Mouse (Mus musculus) hindbrain, embryonic 11.5 days (tissue): ENCODE results near the gene Tyw3. TPM values are rescaled to one million over a fixed set of nuclear protein-coding genes. Genes with fewer than 3 reads are reported as not detected.

Experiments used
- ATAC-seq: fragments of 200-750 bp; cut with Nextera tagmentation; 2 replicates; pipeline ENCODE4 v1.8.0; 2017; ENCODE audit warnings: mild to moderate bottlenecking, moderate TSS enrichment, moderate library complexity; ENCODE audit not compliant: low FRiP score
- DNase-seq: peaks from one replicate; pipeline ENCODE4 v3.0.0-alpha.2; 2015; ENCODE audit warnings: low spot score
- H3K27ac ChIP-seq: fragments of 300-500 bp; sonication (generic); 2 replicates; pipeline ENCODE4 v1.5.1; 2014; ENCODE audit warnings: mild to moderate bottlenecking, low read depth, low read length
- H3K27me3 ChIP-seq: fragments of 300-500 bp; sonication (generic); 2 replicates; pipeline ENCODE4 v1.6.1; 2014; ENCODE audit warnings: mild to moderate bottlenecking, low read length, moderate library complexity, mixed read lengths; ENCODE audit not compliant: control insufficient read depth, insufficient read depth
- H3K36me3 ChIP-seq: fragments of 300-500 bp; sonication (generic); 2 replicates; pipeline ENCODE4 v1.6.1; 2014; ENCODE audit warnings: mild to moderate bottlenecking, low read length, moderate library complexity, mixed read lengths; ENCODE audit not compliant: control insufficient read depth, insufficient read depth
- H3K4me1 ChIP-seq: fragments of 300-500 bp; sonication (generic); replicated peaks from 2 replicates; pipeline ENCODE4 v1.6.1; 2014; ENCODE audit warnings: low read length, mixed read lengths; ENCODE audit not compliant: control insufficient read depth, insufficient read depth
- H3K4me2 ChIP-seq: fragments of 300-500 bp; sonication (generic); replicated peaks from 2 replicates; pipeline ENCODE4 v1.6.1; 2014; ENCODE audit warnings: mild to moderate bottlenecking, low read depth, low read length
- H3K4me3 ChIP-seq: fragments of 300-500 bp; sonication (generic); 2 replicates; pipeline ENCODE4 v1.5.1; 2014; ENCODE audit warnings: low read depth, low read length
- H3K9ac ChIP-seq: fragments of 300-500 bp; sonication (generic); 2 replicates; pipeline ENCODE4 v1.6.1; 2014; ENCODE audit warnings: low read depth, low read length
- H3K9me3 ChIP-seq: fragments of 300-500 bp; sonication (generic); 2 replicates; pipeline ENCODE4 v1.6.1; 2016; ENCODE audit warnings: low read length; ENCODE audit not compliant: control insufficient read depth
- WGBS: fragments of 180-500 bp; shearing (Covaris S2); extraction: QIAGEN DNeasy Blood & Tissue Kit; methylation state at CpG from one replicate; pipeline ENCODE4 v1.1.7; 2014; 5-methylcytosine and 5-hydroxymethylcytosine counted together
- polyA plus RNA-seq: library from polyadenylated mRNA; unstranded; fragments of >200 nt; fragmentation: Nextera tagmentation; extraction: Ambion mirVana; gene quantifications from 2 replicates; pipeline ENCODE4 v1.2.1, GENCODE M21; 2014

Tyw3 gene
- polyA plus RNA-seq, 1 experiment from 2014 or later: 21.6 TPM

- Histone ChIP-seq H3K27me3 (no peaks in the 10 kb centered on the region), H3K27ac (no peak overlapping the region), H3K9me3 (no peaks in the 10 kb centered on the region), H3K9ac (no peak overlapping the region), H3K4me1 (no peaks in the 10 kb centered on the region), H3K4me2 (no peak overlapping the region), H3K36me3 (no peaks in the 10 kb centered on the region), H3K4me3 (no peak overlapping the region)
- DNase-seq (no peak), ATAC-seq (no peak)
- WGBS: 44% methylated on average over 6 of the region's 6 CpGs
Observed at GRCm38 (mm10) chr3:154526610-154527009, 70.3 kb downstream of the Tyw3 start.

Other genes with a start within 250 kb of the Tyw3 start
- gene Cryz, start 393 bp downstream of the Tyw3 start, polyA plus RNA-seq: 18.6 and 18.9 TPM in 2 replicates
- 0.29 and 0.54 TPM in 2 replicates for gene Erich3, start 66.8 kb upstream of the Tyw3 start, polyA plus RNA-seq